24 mouse cellular contexts compared by ENCODE assay signal in the genomic region with DNA sequence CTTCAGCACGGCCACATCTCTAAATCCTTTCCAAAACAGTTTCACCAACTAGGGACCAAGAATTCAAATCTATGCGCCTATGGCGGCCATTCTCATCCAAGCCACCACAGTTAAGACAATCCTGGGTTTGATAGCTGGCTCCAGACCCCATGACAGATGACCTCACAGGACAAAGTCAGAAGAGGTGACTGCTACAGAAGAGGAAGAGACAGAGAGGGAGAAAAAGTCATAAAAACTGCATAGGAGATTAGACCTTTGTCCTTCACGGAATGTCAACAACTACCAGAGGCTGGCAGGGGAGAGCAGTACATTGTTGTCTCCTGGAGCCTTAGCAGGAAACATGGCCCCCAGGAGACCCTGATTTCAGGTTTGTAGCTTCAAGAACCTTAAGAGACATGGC.
DNase-seq lines count a peak whose midpoint lies in the region; ATAC-seq lines count a peak whose summit lies in the region.
"Had no signal": no experiment of that assay in that cellular context is flagged by ENCODE, and none has a peak within 500 bp of the region (broad histone marks: within the 10 kb centered on the region; RNA-seq: fewer than 3 reads in every experiment).

No protein-coding gene starts in this region.

- 76% methylated on average over 4 of the region's 4 CpGs for WGBS in intestine, embryonic 14.5 days
- 73% methylated on average over 4 of the region's 4 CpGs for WGBS in intestine, embryonic 16.5 days
- WGBS in hindbrain, embryonic 13.5 days, result 86% methylated on average over 4 of the region's 4 CpGs

- H3K4me1 ChIP-seq in intestine, embryonic 14.5 days (replicated peaks; ENCODE audit: control insufficient read depth, insufficient read depth, low read length), result no peaks in the 10 kb centered on the region
- H3K4me1 ChIP-seq in intestine, embryonic 16.5 days (ENCODE audit: control insufficient read depth, insufficient read depth, low read length), result no peaks in the 10 kb centered on the region
- H3K4me1 ChIP-seq in hindbrain, embryonic 13.5 days (replicated peaks), result no peaks in the 10 kb centered on the region

- H3K4me3 ChIP-seq in intestine, embryonic 14.5 days (ENCODE audit: low read depth, low read length), result no peak overlapping the region
- H3K4me3 ChIP-seq in intestine, embryonic 16.5 days (ENCODE audit: low read length), result no peak overlapping the region
- H3K4me3 ChIP-seq in hindbrain, embryonic 13.5 days, result no peak overlapping the region
- H3K4me3 ChIP-seq: embryonic facial prominence, embryonic 10.5 days; embryonic facial prominence, embryonic 12.5 days; forebrain, embryonic 13.5 days had no signal

- intact Hi-C loops in heart, postnatal 10 days (cut with DNase I), result no loop called here

- no peaks in the 10 kb centered on the region for H3K27me3 ChIP-seq in intestine, embryonic 14.5 days (replicated peaks; ENCODE audit: control insufficient read depth, insufficient read depth, low read length)
- no peaks in the 10 kb centered on the region for H3K27me3 ChIP-seq in intestine, embryonic 16.5 days (replicated peaks; ENCODE audit: control insufficient read depth, insufficient read depth, low read length)
- no peaks in the 10 kb centered on the region for H3K27me3 ChIP-seq in hindbrain, embryonic 13.5 days
- H3K27me3 ChIP-seq: CH12.LX; embryonic facial prominence, embryonic 12.5 days had no signal

- DNase-seq in heart, adult 11 months, result peak; percentile 36
- DNase-seq in heart, postnatal 10 days, result no peak
- DNase-seq in intestine, embryonic 14.5 days (ENCODE audit: low spot score), result no peak
- DNase-seq in yolk sac, embryonic 10.5 days (ENCODE audit: low spot score), result peak; percentile 52
- no peak for DNase-seq in right cerebral cortex, postnatal 25 days
- DNase-seq: adrenal gland, adult 8-10 months; adrenal gland, postnatal 14 days; adrenal gland, postnatal 36 days; B cell, adult 2 months; cerebellum, adult 11-12 months; cerebellum, adult 2 months; cerebellum, adult 9-10 months; cerebellum, postnatal 10 days; cerebellum, postnatal 25 days had no signal

- ATAC-seq in intestine, embryonic 14.5 days (replicated peaks; ENCODE audit: low FRiP score, low TSS enrichment, low read depth), result peak; percentile 60
- ATAC-seq in intestine, embryonic 16.5 days, result peak; percentile 89
- ATAC-seq in hindbrain, embryonic 13.5 days (ENCODE audit: low FRiP score), result no peak
- ATAC-seq: activated CD4-positive, CD25-positive, alpha-beta regulatory T cell, adult 4 months; CD4-positive, CD25-positive, alpha-beta regulatory T cell, adult 4 months; forebrain, embryonic 13.5 days; Patski had no signal

- no peak overlapping the region for H3K4me2 ChIP-seq in intestine, embryonic 14.5 days (ENCODE audit: low read length)
- H3K4me2 ChIP-seq in intestine, embryonic 16.5 days (ENCODE audit: low read depth, low read length), result no peak overlapping the region
- no peak overlapping the region for H3K4me2 ChIP-seq in hindbrain, embryonic 13.5 days
- H3K4me2 ChIP-seq: embryonic facial prominence, embryonic 12.5 days; forebrain, embryonic 13.5 days had no signal

- no peaks in the 10 kb centered on the region for H3K9me3 ChIP-seq in intestine, embryonic 14.5 days (ENCODE audit: control insufficient read depth, low read length)
- H3K9me3 ChIP-seq in intestine, embryonic 16.5 days (ENCODE audit: control insufficient read depth, low read length), result no peaks in the 10 kb centered on the region
- H3K9me3 ChIP-seq in hindbrain, embryonic 13.5 days, result no peaks in the 10 kb centered on the region
- H3K9me3 ChIP-seq: embryonic facial prominence, embryonic 10.5 days; embryonic facial prominence, embryonic 12.5 days; forebrain, embryonic 13.5 days; G1E had no signal

- no peak overlapping the region for H3K9ac ChIP-seq in intestine, embryonic 14.5 days (ENCODE audit: low read length)
- H3K9ac ChIP-seq in intestine, embryonic 16.5 days (ENCODE audit: low read depth, low read length), result no peak overlapping the region
- H3K9ac ChIP-seq in hindbrain, embryonic 13.5 days, result no peak overlapping the region
- H3K9ac ChIP-seq: embryonic facial prominence, embryonic 12.5 days; forebrain, embryonic 13.5 days had no signal

- H3K36me3 ChIP-seq in intestine, embryonic 14.5 days (ENCODE audit: control insufficient read depth, insufficient read depth, low read length), result no peaks in the 10 kb centered on the region
- H3K36me3 ChIP-seq in intestine, embryonic 16.5 days (ENCODE audit: control insufficient read depth, insufficient read depth, low read length), result no peaks in the 10 kb centered on the region
- no peaks in the 10 kb centered on the region for H3K36me3 ChIP-seq in hindbrain, embryonic 13.5 days
- H3K36me3 ChIP-seq: embryonic facial prominence, embryonic 12.5 days; G1E had no signal

- no peak overlapping the region for H3K27ac ChIP-seq in intestine, embryonic 14.5 days (ENCODE audit: low read depth)
- H3K27ac ChIP-seq in intestine, embryonic 16.5 days (ENCODE audit: low read length), result 0 out of 2 replicates have a peak overlapping the region, but pooled peaks have one; percentile 23
- H3K27ac ChIP-seq in hindbrain, embryonic 13.5 days, result no peak overlapping the region
- H3K27ac ChIP-seq: embryonic facial prominence, embryonic 10.5 days; embryonic facial prominence, embryonic 12.5 days; forebrain, embryonic 13.5 days had no signal

Comparison
In these comparisons a context has a peak if more than half of its experiments do, and no peak if none do; other contexts are left out.
1. DNase-seq: peak in heart, adult 11 months (single experiment) and yolk sac, embryonic 10.5 days (single experiment); none in heart, postnatal 10 days (0 of 2), intestine, embryonic 14.5 days (single experiment) and right cerebral cortex, postnatal 25 days (single experiment).